Mouse (Mus musculus) left cerebral cortex, postnatal 14 days (tissue): ENCODE data around the gene Med25. TPM values are rescaled to one million over a fixed set of nuclear protein-coding genes. Genes with fewer than 3 reads are reported as not detected.
A peak's percentile ranks its signal among the peaks of the same experiment; 100 is the strongest.

Experiments used
- DNase-seq, 2 experiments: peaks; one replicate each; pipeline ENCODE4 v3.0.0; 2021 to 2022; ENCODE audit warnings: low spot score in 2 of 2, mixed read lengths in 1 of 2
- intact Hi-C: fragments of 180-260 bp; cut with DNase I; formaldehyde crosslinking; loops from one replicate; pipeline ENCODE4 v1.15.1; 2025
- total RNA-seq, 2 experiments: library from RNA; stranded (reverse); gene quantifications; 2 replicates each; pipeline ENCODE4 v1.2.3; 2021

Med25 gene
- total RNA-seq, 2 experiments from 2014 or later: 92.5 to 103 TPM

DNA sequence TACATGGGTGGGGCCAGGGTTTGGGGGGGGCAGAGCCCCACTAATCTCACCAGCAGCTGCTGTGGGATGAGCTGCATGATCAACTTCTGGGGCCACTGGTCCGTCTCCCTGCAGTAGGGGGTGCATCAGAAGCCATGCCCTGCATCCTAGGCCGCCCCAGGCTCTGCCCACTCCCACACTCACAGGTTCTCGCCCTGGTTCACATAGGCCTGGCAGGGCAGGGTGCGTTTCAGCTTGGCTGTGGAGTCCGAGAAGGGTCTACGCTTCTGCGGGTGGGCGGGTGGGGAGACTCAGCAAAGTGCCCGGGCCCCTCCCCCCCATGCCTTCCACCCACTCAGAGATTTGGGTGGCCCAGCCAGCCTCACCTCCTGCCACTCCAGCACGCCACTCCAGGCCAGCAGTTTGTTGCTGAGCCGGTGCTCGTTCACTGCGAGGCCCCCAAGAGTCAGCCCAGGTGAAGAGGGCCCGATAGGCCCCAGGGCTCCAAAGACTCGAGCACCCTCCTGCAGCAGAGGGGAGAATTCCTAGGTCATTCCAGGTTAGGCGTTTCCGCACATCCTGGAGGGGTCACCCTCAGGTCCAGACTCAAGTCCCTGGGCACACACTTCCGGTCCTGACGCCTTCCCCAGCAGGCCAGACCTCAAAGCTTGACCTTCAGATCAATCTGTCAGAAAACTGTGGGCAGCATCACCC, 25.4 kb downstream of the Med25 start:
- intact Hi-C loops: no loop called here
- DNase-seq: no peak

DNA sequence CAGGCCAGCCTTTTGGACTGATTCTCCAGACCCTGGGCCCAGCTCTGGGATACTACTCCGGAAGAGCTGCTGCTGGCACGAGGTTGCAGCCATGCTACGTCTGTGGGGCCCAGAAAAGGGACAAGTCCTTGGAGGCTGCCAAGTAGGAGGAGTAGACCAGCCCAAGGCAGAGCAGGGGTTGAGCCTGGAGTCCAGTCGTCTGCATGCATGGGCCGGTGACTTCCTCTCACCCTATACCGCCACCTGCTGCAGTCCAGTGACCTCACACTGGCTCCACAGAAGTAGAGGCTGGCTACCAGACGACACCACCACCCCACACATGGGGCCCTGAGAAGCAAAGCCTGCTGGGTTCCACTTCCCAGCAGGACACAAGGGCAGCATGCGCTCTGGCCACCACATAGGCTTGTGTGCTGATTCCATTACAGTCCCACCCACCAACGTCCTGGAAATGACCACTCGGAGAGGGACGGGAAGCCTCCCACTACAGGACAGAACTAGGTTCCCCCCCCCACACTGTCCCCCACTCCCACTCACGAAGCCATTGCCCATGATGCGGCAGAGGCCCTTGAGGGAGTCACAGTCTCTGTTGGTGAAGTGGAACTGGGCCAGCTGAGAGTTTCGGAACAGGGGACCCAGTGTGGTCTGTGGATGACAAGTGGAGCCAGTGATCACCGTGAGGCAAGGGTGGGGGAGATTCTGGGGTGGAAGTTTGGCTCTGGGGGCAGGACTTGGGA, 26.1 kb downstream of the Med25 start:
- intact Hi-C loops: no loop called here
- no peak for DNase-seq

DNA sequence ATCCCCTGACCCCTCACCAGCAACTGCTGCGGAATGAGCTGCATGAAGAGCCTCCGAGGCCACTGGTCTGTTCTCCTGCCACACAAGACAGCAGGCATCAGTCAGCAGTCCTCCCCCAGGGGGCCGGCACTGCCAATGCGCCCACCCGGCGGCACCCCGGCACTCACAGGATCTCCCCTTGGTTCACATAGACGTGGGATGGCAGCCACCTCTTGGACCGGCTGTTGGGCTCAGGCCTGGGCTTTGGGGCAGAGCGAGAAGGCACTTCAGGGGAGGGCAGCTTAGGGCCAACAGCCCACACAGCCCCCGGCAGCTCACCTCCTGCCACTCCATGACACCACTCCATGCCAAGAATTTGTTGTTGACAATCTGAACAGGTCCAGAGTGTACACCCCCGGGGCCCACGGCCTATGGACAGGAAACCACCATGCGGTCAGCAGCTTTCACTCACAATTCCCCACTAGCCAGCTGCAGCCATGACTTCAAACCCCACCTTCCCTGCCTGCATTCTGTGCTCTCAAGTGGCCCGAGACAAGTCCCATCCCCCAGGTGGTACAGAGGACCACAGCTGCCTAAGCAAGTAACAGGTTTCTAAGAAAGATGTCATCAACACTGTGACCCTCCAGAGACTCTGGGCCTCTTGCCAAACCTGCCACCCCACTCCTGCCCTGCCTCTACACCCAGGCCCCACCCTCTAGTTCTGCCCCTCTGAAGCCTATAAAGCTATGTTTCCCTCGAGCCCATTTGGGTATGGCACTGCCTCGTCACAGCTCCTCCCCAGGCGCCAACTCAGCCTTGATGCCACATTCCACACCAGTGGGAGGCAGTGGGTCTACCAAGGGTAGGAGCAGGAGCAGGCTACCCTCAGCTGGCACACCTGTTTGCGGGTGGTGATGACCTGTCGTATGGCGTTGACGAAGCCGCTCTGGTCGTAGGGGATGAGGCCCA, 27.6 kb downstream of the Med25 start:
- DNase-seq: no peak
- intact Hi-C loops: no loop called here

DNA sequence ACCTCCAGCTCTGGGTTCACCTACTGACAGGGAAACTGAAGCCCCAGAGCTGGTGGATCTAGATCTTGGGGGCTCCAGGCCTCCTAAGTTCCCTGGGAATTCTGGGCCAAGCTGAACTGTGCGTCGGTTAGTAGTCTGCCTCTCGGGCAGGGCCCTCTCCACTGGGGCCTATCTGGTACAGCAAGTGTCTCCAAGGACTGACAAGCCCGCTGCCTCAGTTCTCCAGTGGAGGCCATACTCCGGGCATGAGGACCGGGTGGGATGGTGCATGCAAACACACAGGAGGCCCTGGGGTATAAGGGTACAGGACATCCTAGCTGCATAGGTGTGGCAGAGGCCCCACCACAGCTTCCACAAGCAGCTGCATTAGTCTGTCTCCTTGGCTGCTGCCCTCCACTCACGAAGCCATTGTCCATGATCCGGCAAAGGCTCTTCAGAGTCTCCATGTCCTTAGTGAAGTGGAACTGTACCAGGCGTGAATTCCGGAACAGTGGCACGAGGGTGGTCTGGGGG, 28.5 kb downstream of the Med25 start:
- intact Hi-C loops: no loop called here

DNA sequence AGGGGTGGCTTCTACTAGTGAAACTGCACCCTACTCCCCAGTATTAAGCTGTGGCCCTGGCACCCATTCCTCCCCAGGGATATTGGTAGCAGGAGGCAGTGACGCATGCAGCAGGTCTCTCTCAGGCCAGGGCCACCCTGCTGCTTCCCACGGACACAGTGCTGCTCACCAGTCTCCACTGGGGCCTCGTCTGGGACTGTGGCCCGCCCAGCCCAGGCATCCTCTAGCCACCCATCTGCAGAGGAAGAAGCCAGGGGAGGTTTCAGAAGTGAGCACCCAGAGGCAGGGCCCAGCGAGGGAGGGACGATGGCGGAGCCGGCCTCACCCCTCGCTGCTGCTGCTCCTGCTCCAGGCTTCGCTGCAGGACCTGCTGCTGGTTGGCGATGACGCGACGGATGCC, 29.3 kb downstream of the Med25 start:
- no peak for DNase-seq
- intact Hi-C loops: no loop called here

More for the DNA sequence above, 28.5 kb downstream of the Med25 start:
- no peak for DNase-seq

DNA sequence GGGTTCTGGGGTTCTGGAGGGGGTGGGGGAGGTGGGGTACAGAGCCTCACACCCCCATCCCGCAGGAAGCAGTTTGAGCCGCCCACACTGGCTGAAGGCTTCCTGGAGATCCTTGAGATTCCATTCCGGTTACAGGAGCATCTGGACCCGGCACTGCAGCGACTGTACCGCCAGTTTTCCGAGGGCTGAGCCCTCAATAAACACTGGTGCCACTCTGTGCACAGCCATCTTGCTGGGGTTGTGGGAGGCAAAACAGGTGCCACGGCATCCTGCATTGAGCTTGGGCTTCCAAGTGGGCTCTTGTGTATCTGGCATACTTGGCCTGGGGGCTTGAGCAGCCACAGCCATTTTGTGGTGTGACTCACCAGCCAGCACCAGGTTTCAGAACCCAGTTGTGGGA, 30.1 kb downstream of the Med25 start:
- intact Hi-C loops: no loop called here
- DNase-seq: no peak

DNA sequence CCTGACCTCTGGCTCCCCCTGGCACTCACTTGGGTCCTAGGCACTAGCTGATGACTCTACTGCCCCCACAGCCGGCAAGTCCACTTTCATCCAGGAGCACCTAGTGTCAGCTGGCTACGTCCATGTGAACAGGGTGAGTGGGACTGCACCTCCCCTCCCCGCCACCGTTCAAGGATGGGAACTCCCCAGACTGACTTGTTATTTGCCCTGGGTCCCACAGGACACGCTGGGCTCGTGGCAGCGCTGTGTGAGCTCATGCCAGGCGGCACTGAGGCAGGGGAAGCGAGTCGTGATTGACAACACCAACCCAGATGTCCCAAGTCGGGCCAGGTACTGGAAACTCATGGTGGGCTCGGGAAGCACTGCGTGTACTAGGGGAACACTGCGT, 31.1 kb downstream of the Med25 start:
- DNase-seq: no peak
- intact Hi-C loops: no loop called here

DNA sequence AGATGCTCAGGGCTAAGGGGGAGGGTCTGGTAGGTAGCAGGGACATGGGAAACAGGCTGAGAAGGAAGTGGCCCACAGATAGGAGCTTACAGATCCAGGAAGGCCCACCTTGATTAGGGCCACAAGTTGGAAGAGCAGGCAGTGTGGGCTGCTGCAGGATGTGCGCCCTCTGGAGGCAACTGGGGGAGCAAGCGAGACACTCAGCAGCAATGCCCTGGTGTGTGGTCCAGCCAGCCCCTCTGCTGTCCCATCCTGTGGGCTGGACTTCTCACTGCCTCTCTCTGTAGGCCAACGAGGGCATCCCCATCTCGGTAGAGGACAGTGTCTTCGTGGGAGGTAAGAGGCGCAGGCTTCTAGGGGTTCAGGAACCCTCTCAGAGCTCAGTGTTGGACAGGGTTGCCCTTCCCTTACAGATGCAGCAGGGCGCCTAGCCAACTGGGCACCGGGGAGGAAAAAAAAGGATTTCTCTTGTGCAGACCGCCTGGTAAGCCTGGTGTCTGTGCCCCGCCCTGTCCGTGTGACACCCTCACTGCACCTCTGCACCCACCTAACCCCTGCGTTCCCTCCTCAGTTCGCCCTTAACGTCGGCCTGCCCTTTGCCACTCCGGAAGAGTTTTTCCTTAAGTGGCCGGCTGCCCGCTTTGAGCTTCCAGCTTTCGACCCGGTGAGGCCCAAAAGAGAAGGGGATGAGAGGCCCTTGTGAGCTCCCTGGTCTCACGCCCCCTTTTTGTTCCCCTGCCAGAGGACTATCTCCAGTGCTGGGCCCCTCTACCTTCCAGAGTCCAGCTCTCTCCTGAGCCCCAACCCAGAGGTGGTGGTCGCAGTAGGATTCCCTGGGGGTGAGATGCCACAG, 31.7 kb downstream of the Med25 start:
- intact Hi-C loops: no loop called here
- peak; percentile 72 to 80 for DNase-seq

DNA sequence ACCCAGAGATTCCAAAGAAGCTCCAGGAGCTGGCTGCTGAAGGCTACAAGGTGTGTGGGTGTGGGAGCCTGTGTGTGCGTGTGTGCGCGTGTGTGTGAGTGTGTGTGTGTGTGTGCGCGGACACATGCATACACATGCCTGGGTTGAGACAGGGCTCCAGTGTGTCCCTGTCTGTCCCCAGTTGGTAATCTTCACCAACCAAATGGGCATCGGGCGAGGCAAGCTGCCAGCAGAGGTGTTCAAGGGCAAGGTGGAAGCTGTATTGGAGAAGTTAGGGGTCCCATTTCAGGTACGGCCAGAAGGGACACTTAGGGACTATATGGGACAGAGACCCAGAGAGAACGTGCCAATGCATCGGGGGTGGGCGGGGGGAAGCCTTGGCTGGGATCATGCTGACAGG, 32.6 kb downstream of the Med25 start:
- no peak for DNase-seq
- intact Hi-C loops: no loop called here

DNA sequence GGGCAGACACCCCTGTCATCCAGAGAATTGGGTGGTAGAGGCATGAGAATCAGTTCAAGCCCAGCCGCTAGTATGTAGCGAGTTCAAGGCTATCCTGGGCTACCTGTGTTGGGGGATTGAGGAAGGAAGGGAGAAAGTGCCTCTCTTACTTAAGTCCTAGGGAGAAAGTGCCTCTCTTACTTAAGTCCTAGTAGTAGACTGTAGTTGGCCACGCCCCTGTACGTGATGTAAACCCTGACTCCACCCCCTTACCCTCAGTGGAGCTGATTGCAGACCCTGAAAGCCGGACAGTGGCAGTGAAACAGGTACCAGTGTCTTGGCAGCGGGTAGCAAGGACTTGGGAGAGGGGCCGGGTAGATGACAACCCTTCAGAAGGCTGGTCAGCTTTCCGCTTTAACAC, 34.6 kb downstream of the Med25 start:
- intact Hi-C loops: no loop called here
- no peak for DNase-seq

DNA sequence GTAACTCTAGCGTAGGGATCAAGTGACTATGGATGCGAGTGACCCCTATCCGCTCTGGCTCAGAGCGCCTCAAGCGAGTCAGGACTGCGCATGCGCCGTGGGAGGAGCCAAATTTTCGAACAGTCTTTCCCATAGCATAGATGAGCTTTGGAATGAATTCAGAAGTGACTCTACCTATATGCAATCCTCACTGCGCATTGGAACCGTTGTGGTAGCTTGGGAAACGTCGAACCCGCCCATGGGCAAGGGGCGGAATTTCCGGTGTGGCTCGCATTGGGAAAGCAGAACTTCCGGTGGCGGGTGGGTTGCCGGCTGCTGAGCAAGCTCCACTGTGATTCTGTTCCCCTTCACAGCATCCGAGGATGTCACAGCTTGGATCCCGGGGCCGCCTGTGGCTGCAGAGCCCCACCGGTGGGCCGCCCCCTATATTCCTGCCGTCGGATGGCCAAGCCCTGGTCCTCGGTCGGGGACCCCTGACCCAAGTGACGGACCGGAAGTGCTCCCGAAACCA, 35.4 kb downstream of the Med25 start, which contains the start of gene Pnkp:
Gene Pnkp (plus strand): TSS at position 98 of the 511 bp plus-strand sequence.
- peak; percentile 93 to 97 for DNase-seq
- intact Hi-C loops: no loop called here

DNA sequence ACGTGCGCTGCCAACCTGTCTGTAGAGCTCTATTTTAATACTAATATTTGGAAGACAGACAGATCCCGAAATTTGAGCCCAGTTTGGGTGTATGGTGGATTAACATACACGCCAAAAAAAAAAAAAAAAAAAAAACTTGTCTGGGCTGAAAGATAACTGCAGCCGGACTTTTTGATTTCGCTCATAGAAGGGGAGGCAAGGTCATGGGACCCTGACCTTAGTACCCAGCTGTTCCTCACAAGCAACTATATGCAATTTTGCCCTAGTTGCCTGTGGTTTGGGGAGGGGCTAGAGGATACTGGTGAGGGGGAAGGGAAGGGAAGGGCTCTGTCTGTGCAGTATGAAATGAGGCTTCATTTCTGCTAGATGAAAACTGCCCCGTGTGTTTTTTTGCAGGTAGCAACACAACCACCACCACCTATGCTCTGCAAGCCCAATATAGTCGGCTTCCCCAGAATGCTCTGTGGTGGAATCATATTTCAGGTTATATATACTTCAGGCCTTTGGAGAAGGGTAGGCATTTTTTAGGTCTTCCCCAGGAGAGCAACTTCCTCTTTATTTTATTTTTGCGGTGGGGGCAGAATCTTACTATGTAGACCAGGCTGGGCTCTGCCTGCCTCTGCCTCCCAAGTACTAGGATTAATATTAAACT, 36.1 kb downstream of the Med25 start:
- intact Hi-C loops: no loop called here
- DNase-seq: no peak

DNA sequence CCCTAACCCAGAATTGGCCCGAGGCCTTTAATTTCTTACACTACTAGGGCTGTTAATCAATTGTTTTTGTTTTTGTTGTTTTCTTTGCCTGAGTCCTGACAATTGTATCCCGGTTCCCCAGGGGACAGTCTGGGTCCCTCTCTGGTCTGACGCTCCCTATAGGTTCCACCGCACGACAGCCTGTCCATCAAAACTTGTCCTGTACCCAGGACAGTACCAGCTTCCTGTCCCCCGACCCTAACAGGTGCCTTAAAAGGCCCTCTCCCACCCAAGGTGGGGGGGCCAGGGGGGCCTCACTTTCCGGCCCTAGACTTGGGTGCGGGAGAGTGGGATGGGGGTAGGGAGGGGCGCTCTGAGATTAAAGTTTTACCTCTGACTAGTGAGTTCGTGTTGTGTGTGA, 37.5 kb downstream of the Med25 start:
- intact Hi-C loops: no loop called here
- no peak for DNase-seq

DNA sequence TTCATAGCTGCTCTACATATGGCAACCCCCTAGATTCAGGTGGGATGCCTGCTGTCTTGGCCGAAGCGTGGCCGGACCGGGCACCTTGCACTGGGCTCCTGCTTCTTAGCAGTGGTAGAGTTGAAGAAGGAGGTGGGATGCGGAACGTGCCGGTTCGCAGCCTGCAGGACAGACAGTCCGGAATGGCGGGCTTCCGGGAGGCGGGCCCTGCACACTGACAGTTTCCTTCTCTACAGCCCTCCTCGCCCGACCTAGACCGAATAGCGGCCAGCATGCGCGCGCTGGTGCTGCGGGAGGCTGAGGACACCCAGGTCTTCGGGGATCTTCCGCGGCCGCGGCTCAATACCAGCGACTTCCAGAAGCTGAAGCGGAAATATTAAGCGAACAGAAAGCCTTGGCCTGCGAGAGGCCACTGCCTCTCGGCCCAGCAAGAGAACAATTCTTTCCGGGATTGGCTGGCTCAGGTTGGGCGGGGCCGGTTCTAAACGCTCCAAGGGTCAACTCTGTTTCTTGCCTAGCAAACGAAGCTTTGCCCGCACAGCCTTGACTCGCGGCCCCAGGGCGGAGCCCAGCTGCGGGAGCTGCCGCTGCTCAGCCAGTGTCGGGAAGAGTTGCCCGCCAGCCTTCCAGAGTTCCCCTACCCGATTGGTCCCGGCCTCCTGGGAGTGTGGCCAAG, 38.0 kb downstream of the Med25 start:
- intact Hi-C loops: no loop called here
- DNase-seq: peak in 1 of 2 experiments; percentile 66

DNA sequence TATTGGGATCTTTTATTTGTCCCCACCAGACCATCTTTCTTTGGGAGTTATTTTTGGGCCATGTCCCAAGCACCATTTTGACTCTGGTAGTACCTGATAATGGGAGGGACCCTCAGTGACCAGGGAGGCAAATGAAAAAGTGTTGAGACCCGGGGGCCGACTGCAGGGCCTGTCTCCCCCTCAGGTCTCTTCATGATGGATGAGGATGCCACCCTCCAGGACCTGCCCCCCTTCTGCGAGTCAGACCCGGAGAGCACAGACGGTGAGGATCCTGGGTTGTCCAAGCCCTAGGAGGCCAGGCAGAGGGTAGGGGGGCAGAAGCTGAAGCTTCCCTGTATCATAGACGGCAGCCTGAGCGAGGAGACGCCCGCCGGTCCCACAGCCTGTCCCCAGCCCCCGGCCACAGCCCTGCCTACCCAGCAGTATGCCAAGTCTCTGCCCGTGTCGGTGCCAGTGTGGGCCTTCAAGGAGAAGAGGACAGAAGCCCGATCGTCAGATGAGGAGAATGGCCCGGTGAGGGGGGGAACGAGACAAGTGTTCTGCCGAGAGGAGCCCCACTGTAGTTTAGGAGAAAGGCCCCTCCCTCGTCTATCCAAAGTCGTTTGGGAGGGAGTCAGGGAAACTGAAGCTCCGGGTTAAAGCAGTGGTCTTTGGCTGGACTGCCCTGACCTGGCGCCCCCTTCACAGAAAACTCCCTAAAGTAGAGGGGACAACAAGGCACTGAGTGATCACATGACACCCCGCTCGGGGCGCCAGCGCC, 38.7 kb downstream of the Med25 start:
- intact Hi-C loops: no loop called here
- no peak for DNase-seq

DNA sequence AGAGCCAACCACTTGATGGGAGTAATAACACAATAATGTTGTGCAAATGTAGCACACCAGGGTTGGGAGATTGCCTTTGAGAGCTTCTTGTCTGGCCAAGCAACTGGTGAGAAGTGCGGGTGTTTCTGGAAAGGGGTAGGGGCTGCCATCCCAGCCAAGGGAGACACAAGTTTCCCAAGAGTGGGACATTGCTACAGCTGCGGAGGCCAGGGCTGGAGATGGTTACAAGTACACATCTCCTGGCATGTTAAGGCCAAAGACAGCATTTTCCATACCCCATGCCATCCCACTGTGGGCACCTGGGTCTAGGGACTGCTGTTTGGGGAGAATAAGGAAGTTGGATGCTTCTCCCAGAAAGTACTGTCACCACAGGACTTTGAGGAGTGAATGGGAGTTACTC, 39.4 kb downstream of the Med25 start:
- intact Hi-C loops: no loop called here
- no peak for DNase-seq
